In the genomic region with DNA sequence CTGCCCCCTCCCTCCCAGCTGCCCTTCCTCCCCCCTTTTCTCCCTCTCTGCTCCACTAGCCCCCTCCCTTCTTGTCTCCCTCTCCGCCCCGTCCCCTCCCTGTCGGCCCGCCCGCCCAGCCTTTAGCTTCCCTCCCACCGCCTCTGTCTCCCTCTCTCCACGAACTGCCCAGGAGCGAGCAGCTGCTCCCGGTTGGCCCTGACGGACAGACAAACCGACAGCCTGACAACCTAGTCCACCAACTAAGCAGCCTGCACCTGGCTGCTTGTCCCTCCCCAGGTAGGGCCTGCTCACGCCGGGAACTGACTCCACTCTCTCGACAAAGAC, we compare ENCODE assay signal across 8 mouse cellular contexts. TPM values are rescaled to one million over a fixed set of nuclear protein-coding genes. Genes with fewer than 3 reads are reported as not detected.
DNase-seq lines count a peak whose midpoint lies in the region; ATAC-seq and TF ChIP-seq lines count a peak whose summit lies in the region.

A gene (plus strand): TSS at position 119 of the 327 bp plus-strand sequence.

- no peak within 1 kb of the TSS for H3K27ac ChIP-seq in ES-Bruce4 (ENCODE audit: insufficient read depth, low read length)
- no peak within 1 kb of the TSS for H3K27ac ChIP-seq in hindbrain, embryonic 15.5 days (replicated peaks)
- H3K27ac ChIP-seq in stomach, embryonic 15.5 days: peak within 1 kb of the TSS; percentile 26; the same call in 1 of the 2 replicates

- peak within 1 kb of the TSS; percentile 35 for H3K4me2 ChIP-seq in hindbrain, embryonic 15.5 days
- H3K4me2 ChIP-seq in stomach, embryonic 15.5 days: peak within 1 kb of the TSS; percentile 50

- WGBS in hindbrain, embryonic 15.5 days: 35% methylated on average over 12 of the region's 14 CpGs
- 23% methylated on average over 8 of the region's 14 CpGs for WGBS in stomach, embryonic 15.5 days

- no peak for DNase-seq in adrenal gland, adult 2 months
- no peak for DNase-seq in gastrocnemius, adult 8-10 months (ENCODE audit: low spot score in 2 of 2)
- DNase-seq in liver: peak; percentile 33
- no peak for DNase-seq in frontal cortex, postnatal 25 days (ENCODE audit: low spot score in 2 of 2)
- no peak for DNase-seq in urinary bladder, adult 18-20 months (ENCODE audit: low spot score in 2 of 2)

- TF ChIP-seq EP300 in ES-Bruce4 (IDR thresholded peaks at IDR 0.05; ENCODE audit: insufficient read depth, low read depth, low read length): no peak

- H3K36me3 ChIP-seq in ES-Bruce4 (ENCODE audit: control insufficient read depth, insufficient read depth, low read length, poor library complexity, severe bottlenecking): no peaks in the 10 kb centered on the region
- H3K36me3 ChIP-seq in hindbrain, embryonic 15.5 days: no peaks in the 10 kb centered on the region
- H3K36me3 ChIP-seq in stomach, embryonic 15.5 days: no peaks in the 10 kb centered on the region

- H3K4me3 ChIP-seq in ES-Bruce4 (ENCODE audit: low read depth, low read length): no peak within 1 kb of the TSS
- H3K4me3 ChIP-seq in hindbrain, embryonic 15.5 days: peak within 1 kb of the TSS; percentile 3; the same call in 1 of the 2 replicates
- peak within 1 kb of the TSS; percentile 38 for H3K4me3 ChIP-seq in stomach, embryonic 15.5 days (replicated peaks)

- H3K9ac ChIP-seq in ES-Bruce4 (ENCODE audit: low read depth, poor library complexity, severe bottlenecking): no peak within 1 kb of the TSS
- no peak within 1 kb of the TSS for H3K9ac ChIP-seq in hindbrain, embryonic 15.5 days
- peak within 1 kb of the TSS; percentile 16; the same call in 1 of the 2 replicates for H3K9ac ChIP-seq in stomach, embryonic 15.5 days

- no peaks in the 10 kb centered on the region for H3K4me1 ChIP-seq in ES-Bruce4 (ENCODE audit: control insufficient read depth, insufficient read depth, low read length)
- H3K4me1 ChIP-seq in hindbrain, embryonic 15.5 days (replicated peaks): no peaks in the 10 kb centered on the region
- no peaks in the 10 kb centered on the region for H3K4me1 ChIP-seq in stomach, embryonic 15.5 days

- no peak for ATAC-seq in hindbrain, embryonic 15.5 days (ENCODE audit: low FRiP score, low read depth)
- no peak for ATAC-seq in stomach, embryonic 15.5 days (ENCODE audit: insufficient read depth, low FRiP score, low read depth)

- no peaks in the 10 kb centered on the region for H3K9me3 ChIP-seq in ES-Bruce4 (replicated peaks; ENCODE audit: control insufficient read depth, insufficient read depth, low read length, poor library complexity, severe bottlenecking)
- H3K9me3 ChIP-seq in hindbrain, embryonic 15.5 days: no peaks in the 10 kb centered on the region
- H3K9me3 ChIP-seq in stomach, embryonic 15.5 days: no peaks in the 10 kb centered on the region

- H3K27me3 ChIP-seq in ES-Bruce4 (ENCODE audit: control insufficient read depth, insufficient read depth, low read length, poor library complexity, severe bottlenecking): no peaks in the 10 kb centered on the region
- no peaks in the 10 kb centered on the region for H3K27me3 ChIP-seq in hindbrain, embryonic 15.5 days
- H3K27me3 ChIP-seq in stomach, embryonic 15.5 days (replicated peaks): no peaks in the 10 kb centered on the region

- TF ChIP-seq CTCF in ES-Bruce4 (IDR thresholded peaks at IDR 0.05; ENCODE audit: low read depth, low read length): no peak

- TF ChIP-seq POLR2A in ES-Bruce4 (IDR thresholded peaks at IDR 0.05; ENCODE audit: insufficient read depth, low read length): no peak

RNA-seq across cellular contexts. Expression of the gene that starts here (rescaled TPM):
- 67.3 and 77.7 TPM in 2 replicates for polyA plus RNA-seq in ES-Bruce4 (2011; ENCODE audit: insufficient read depth, insufficient read length, low read depth, missing spikeins)
- 100 to 1,000 TPM; 290 to 364 TPM for total RNA-seq in adrenal gland, adult 2 months (2021)
- polyA plus RNA-seq in adrenal gland, adult 2 months (2012; rRNA removed): 197 and 251 TPM in 2 replicates
- 10 to 100 TPM; 19.5 to 43.0 (median 27.5) TPM for total RNA-seq in gastrocnemius, adult 8-10 months (2022)
- 24.3 and 25.8 TPM in 2 replicates for polyA plus RNA-seq in hindbrain, embryonic 15.5 days (2015; fragmentation: Nextera tagmentation; extraction: Ambion mirVana)
- 64.8 and 75.2 TPM in 2 replicates for polyA plus RNA-seq in stomach, embryonic 15.5 days (2015; fragmentation: Nextera tagmentation; extraction: Ambion mirVana)

Comparison
In these comparisons a context has a peak if more than half of its experiments do, and no peak if none do; other contexts are left out.
1. RNA of the gene that starts here (total RNA-seq): 290 to 364 TPM in adrenal gland, adult 2 months; 19.5 to 43.0 TPM in gastrocnemius, adult 8-10 months; every median in the first group is over 4 times any median in the second.